Mouse (Mus musculus) liver, embryonic 12.5 days (tissue): Measurements from ENCODE around the gene Gm13694. TPM values are rescaled to one million over a fixed set of nuclear protein-coding genes. Genes with fewer than 3 reads are reported as not detected.
A peak's percentile ranks its signal among the peaks of the same experiment; 100 is the strongest.
"Not testable (repeated sequence)": the region's sequence is repeated elsewhere in the genome, so short reads cannot be mapped to it uniquely, and the experiment has no call there.

ENCODE experiments used
- ATAC-seq: fragments of 200-750 bp; cut with Nextera tagmentation; 2 replicates; pipeline ENCODE4 v1.8.0; 2017; ENCODE audit warnings: moderate number of reproducible peaks, mild to moderate bottlenecking, moderate library complexity
- H3K27ac ChIP-seq: fragments of 300-500 bp; sonication (generic); 2 replicates; pipeline ENCODE4 v1.5.1; 2016; ENCODE audit warnings: mild to moderate bottlenecking
- H3K27me3 ChIP-seq: fragments of 300-500 bp; sonication (generic); replicated peaks from 2 replicates; pipeline ENCODE4 v1.6.1; 2016; ENCODE audit warnings: mild to moderate bottlenecking, moderate library complexity
- H3K36me3 ChIP-seq: fragments of 300-500 bp; sonication (generic); 2 replicates; pipeline ENCODE4 v1.6.1; 2016; ENCODE audit warnings: mild to moderate bottlenecking, moderate library complexity
- H3K4me1 ChIP-seq: fragments of 300-500 bp; sonication (generic); 2 replicates; pipeline ENCODE4 v1.6.1; 2016
- H3K4me2 ChIP-seq: fragments of 300-500 bp; sonication (generic); 2 replicates; pipeline ENCODE4 v1.6.1; 2016; ENCODE audit warnings: mild to moderate bottlenecking, moderate library complexity
- H3K4me3 ChIP-seq: fragments of 300-500 bp; sonication (generic); 2 replicates; pipeline ENCODE4 v1.5.1; 2016; ENCODE audit warnings: mild to moderate bottlenecking, moderate library complexity
- H3K9ac ChIP-seq: fragments of 300-500 bp; sonication (generic); 2 replicates; pipeline ENCODE4 v1.6.1; 2016; ENCODE audit warnings: mild to moderate bottlenecking, moderate library complexity
- H3K9me3 ChIP-seq: fragments of 300-500 bp; sonication (generic); replicated peaks from 2 replicates; pipeline ENCODE4 v1.6.1; 2016; ENCODE audit warnings: mild to moderate bottlenecking, moderate library complexity
- WGBS: fragments of 180-500 bp; shearing (Covaris S2); methylation state at CpG from one replicate; pipeline ENCODE4 v1.1.7; 2016; ENCODE audit not compliant: insufficient replicate concordance; 5-methylcytosine and 5-hydroxymethylcytosine counted together
- polyA plus RNA-seq: library from polyadenylated mRNA; unstranded; fragments of >200 nt; fragmentation: Nextera tagmentation; extraction: Ambion mirVana; gene quantifications from 2 replicates; pipeline ENCODE4 v1.2.1, GENCODE M21; 2016

Gm13694 gene
- polyA plus RNA-seq, 1 experiment from 2014 or later, result not detected

- not testable (repeated sequence) for H3K9me3 ChIP-seq, ATAC-seq, H3K4me2 ChIP-seq, H3K4me3 ChIP-seq, H3K36me3 ChIP-seq, H3K4me1 ChIP-seq, H3K9ac ChIP-seq, H3K27ac ChIP-seq, H3K27me3 ChIP-seq
- 33% methylated on average over 2 of the region's 3 CpGs for WGBS
Observed at GRCm38 (mm10) chr2:83994526-83994925, 15.8 kb downstream of the Gm13694 start.

GRCm38 (mm10) chr2:84008913-84009312 lies 30.2 kb downstream of the Gm13694 start:
- H3K4me2 ChIP-seq, result no peak overlapping the region
- no peak for ATAC-seq
- 63% methylated on average over 1 of the region's 1 CpGs for WGBS
- H3K4me3 ChIP-seq, result no peak overlapping the region
- peaks cover 6% of the 10 kb centered on the region for H3K4me1 ChIP-seq
- H3K27ac ChIP-seq, result no peak overlapping the region
- H3K27me3 ChIP-seq, result no peaks in the 10 kb centered on the region
- H3K36me3 ChIP-seq, result no peaks in the 10 kb centered on the region
- no peaks in the 10 kb centered on the region for H3K9me3 ChIP-seq
- H3K9ac ChIP-seq, result no peak overlapping the region

- Histone ChIP-seq H3K4me1 (peaks cover 6% of the 10 kb centered on the region), H3K36me3 (no peaks in the 10 kb centered on the region), H3K9ac (no peak overlapping the region), H3K27ac (no peak overlapping the region), H3K4me3 (no peak overlapping the region), H3K4me2 (no peak overlapping the region), H3K9me3 (no peaks in the 10 kb centered on the region), H3K27me3 (no peaks in the 10 kb centered on the region)
- ATAC-seq, result no peak
- 18% methylated on average over 3 of the region's 3 CpGs for WGBS
Observed at GRCm38 (mm10) chr2:84009818-84010217, 31.1 kb downstream of the Gm13694 start.

- Histone ChIP-seq H3K9me3 (no peaks in the 10 kb centered on the region), H3K4me2 (no peak overlapping the region), H3K4me1 (peaks cover 21% of the 10 kb centered on the region), H3K9ac (no peak overlapping the region), H3K27me3 (no peaks in the 10 kb centered on the region), H3K36me3 (no peaks in the 10 kb centered on the region), H3K4me3 (no peak overlapping the region), H3K27ac (no peak overlapping the region)
- no peak for ATAC-seq
- 62% methylated on average over 6 of the region's 6 CpGs for WGBS
Observed at GRCm38 (mm10) chr2:84014572-84014971, 35.8 kb downstream of the Gm13694 start.

GRCm38 (mm10) chr2:84016291-84016690 lies 37.6 kb downstream of the Gm13694 start:
- not testable (repeated sequence) for H3K27me3 ChIP-seq, H3K9ac ChIP-seq, H3K9me3 ChIP-seq, ATAC-seq, H3K27ac ChIP-seq, H3K36me3 ChIP-seq, H3K4me2 ChIP-seq, H3K4me3 ChIP-seq
- 68% methylated on average over 5 of the region's 5 CpGs for WGBS
- H3K4me1 ChIP-seq, result peaks cover 23% of the 10 kb centered on the region

- H3K9ac ChIP-seq, result no peak overlapping the region
- H3K27me3 ChIP-seq, result no peaks in the 10 kb centered on the region
- H3K36me3 ChIP-seq, result no peaks in the 10 kb centered on the region
- no peak overlapping the region for H3K4me3 ChIP-seq
- H3K9me3 ChIP-seq, result no peaks in the 10 kb centered on the region
- WGBS, result 41% methylated on average over 3 of the region's 3 CpGs
- 0 out of 2 replicates have a peak overlapping the region, but pooled peaks have one; percentile 14 for H3K27ac ChIP-seq
- no peak for ATAC-seq
- peaks cover 26% of the 10 kb centered on the region for H3K4me1 ChIP-seq
- H3K4me2 ChIP-seq, result no peak overlapping the region
Observed at GRCm38 (mm10) chr2:84018330-84018729, 39.6 kb downstream of the Gm13694 start.

- Histone ChIP-seq H3K4me2 (peak overlapping the region; percentile 7; the same call in 1 of the 2 replicates), H3K4me1 (peaks cover 26% of the 10 kb centered on the region), H3K9ac (no peak overlapping the region), H3K27ac (peak overlapping the region; percentile 53), H3K27me3 (no peaks in the 10 kb centered on the region), H3K36me3 (no peaks in the 10 kb centered on the region), H3K4me3 (no peak overlapping the region), H3K9me3 (no peaks in the 10 kb centered on the region)
- 19% methylated on average over 8 of the region's 8 CpGs for WGBS
- peak; percentile 80 for ATAC-seq
Observed at GRCm38 (mm10) chr2:84019519-84020305, 41.0 kb downstream of the Gm13694 start.

- Histone ChIP-seq H3K4me1 (peaks cover 26% of the 10 kb centered on the region), H3K4me3 (no peak overlapping the region), H3K27ac (no peak overlapping the region), H3K36me3 (no peaks in the 10 kb centered on the region), H3K9me3 (no peaks in the 10 kb centered on the region), H3K27me3 (no peaks in the 10 kb centered on the region), H3K9ac (no peak overlapping the region), H3K4me2 (no peak overlapping the region)
- ATAC-seq, result no peak
- 40% methylated on average over 2 of the region's 2 CpGs for WGBS
Observed at GRCm38 (mm10) chr2:84021930-84022329, 43.2 kb downstream of the Gm13694 start.

GRCm38 (mm10) chr2:84022905-84023304 lies 44.2 kb downstream of the Gm13694 start:
- H3K27me3 ChIP-seq, result no peaks in the 10 kb centered on the region
- H3K4me2 ChIP-seq, result no peak overlapping the region
- no peak overlapping the region for H3K4me3 ChIP-seq
- H3K27ac ChIP-seq, result no peak overlapping the region
- no peak for ATAC-seq
- H3K36me3 ChIP-seq, result no peaks in the 10 kb centered on the region
- H3K9me3 ChIP-seq, result no peaks in the 10 kb centered on the region
- H3K9ac ChIP-seq, result no peak overlapping the region; the same call in 1 of the 2 replicates
- WGBS, result 81% methylated on average over 2 of the region's 2 CpGs
- peaks cover 24% of the 10 kb centered on the region for H3K4me1 ChIP-seq

- WGBS, result 75% methylated on average over 2 of the region's 2 CpGs
- Histone ChIP-seq H3K4me1 (peaks cover 20% of the 10 kb centered on the region), H3K4me3 (no peak overlapping the region), H3K9ac (no peak overlapping the region), H3K4me2 (no peak overlapping the region), H3K36me3 (no peaks in the 10 kb centered on the region), H3K9me3 (no peaks in the 10 kb centered on the region), H3K27ac (no peak overlapping the region), H3K27me3 (no peaks in the 10 kb centered on the region)
- ATAC-seq, result no peak
Observed at GRCm38 (mm10) chr2:84023319-84023718, 44.6 kb downstream of the Gm13694 start.

GRCm38 (mm10) chr2:84025217-84025616 lies 46.5 kb downstream of the Gm13694 start:
- H3K36me3 ChIP-seq, result no peaks in the 10 kb centered on the region
- H3K27me3 ChIP-seq, result no peaks in the 10 kb centered on the region
- no peak for ATAC-seq
- H3K4me3 ChIP-seq, result no peak overlapping the region
- H3K9ac ChIP-seq, result no peak overlapping the region
- H3K4me2 ChIP-seq, result no peak overlapping the region
- H3K9me3 ChIP-seq, result no peaks in the 10 kb centered on the region
- no peak overlapping the region for H3K27ac ChIP-seq
- WGBS, result 70% methylated on average over 4 of the region's 4 CpGs
- peaks cover 3% of the 10 kb centered on the region; the same call in 1 of the 2 replicates for H3K4me1 ChIP-seq
